Mouse (Mus musculus) kidney, adult 2 months (tissue): ENCODE results near the gene Odf3l1.

Experiments used
- CTCF ChIP-seq: fragments of 200-500 bp; conservative IDR thresholded peaks from 2 replicates; pipeline ENCODE4 v1.5.1; 2011; ENCODE audit warnings: low read depth, mild to moderate bottlenecking, control low read depth, low read length, moderate library complexity, mixed read lengths; ENCODE audit not compliant: insufficient read depth, insufficient read length
- POLR2A ChIP-seq: fragments of 200-500 bp; IDR thresholded peaks from one replicate; pipeline ENCODE4 v1.6.1; 2011; ENCODE audit warnings: low read depth, low read length, control low read depth

DNA sequence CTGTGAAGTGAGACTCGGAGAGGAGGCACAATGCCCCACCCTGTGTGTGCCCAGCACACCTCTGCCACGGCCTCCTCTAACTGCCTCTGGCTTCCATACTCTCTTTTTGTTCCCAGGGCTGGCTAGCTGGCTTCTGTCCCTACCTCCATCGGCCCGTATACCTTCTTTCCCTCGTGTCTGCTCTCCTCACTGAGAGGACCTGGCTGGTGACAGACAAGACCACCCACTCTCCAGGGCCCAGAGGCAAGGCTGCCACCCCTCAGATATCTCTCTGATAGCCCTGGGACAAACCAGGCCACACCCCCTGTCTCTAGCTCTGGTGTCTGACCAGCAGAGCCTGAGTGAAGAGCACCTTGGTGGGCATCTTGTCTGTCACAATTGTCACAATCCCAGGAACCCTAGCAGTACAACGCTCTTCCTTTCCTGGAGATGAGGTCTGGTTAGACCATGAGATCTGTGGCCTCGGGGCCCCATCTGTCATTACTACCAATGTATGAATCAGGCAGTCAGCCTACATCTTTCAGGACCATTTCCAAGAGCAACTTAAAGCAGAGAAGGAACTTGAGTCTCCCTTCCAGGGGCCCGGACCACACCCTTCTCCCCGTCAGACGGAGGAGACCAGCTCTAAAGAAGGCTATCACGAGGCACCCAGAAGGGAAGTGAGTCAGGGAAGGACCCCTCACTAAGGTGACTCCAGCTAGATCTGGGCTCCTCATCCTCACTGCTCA lies 1.4 kb upstream of the Odf3l1 start:
- TF ChIP-seq CTCF: no peak
- TF ChIP-seq POLR2A: no peak
